14 mouse cellular contexts compared by ENCODE assay signal in genomic region chr16:95057596-95057995, GRCm38 (mm10).
DNase-seq lines count a peak whose midpoint lies in the region; ATAC-seq lines count a peak whose summit lies in the region.
"Had no signal": no experiment of that assay in that cellular context is flagged by ENCODE, and none has a peak within 500 bp of the region (broad histone marks: within the 10 kb centered on the region; RNA-seq: fewer than 3 reads in every experiment).

No protein-coding gene starts in this region.

- ATAC-seq in activated CD4-positive, CD25-positive, alpha-beta regulatory T cell, adult 4 months, result no peak
- ATAC-seq: forebrain, embryonic 13.5 days; intestine, embryonic 15.5 days had no signal

- DNase-seq in kidney, postnatal 4 days, result peak; percentile 40 to 47
- DNase-seq in kidney, adult 18-20 months, result no peak
- peak; percentile 54 for DNase-seq in NIH3T3 (ENCODE audit: low read depth)
- DNase-seq in embryo, embryonic 11.5 days (ENCODE audit: low read depth, low spot score), result peak; percentile 19
- DNase-seq in mesoderm, embryonic 11.5 days (ENCODE audit: low read depth, low spot score), result peak; percentile 57
- DNase-seq in right cerebral cortex, postnatal 4 days, result no peak
- DNase-seq: cerebellum, adult 11-12 months; gastrocnemius, adult 2 months; heart, adult 18-20 months; right cerebral cortex, postnatal 14 days; thymus, adult 2 months had no signal

Comparison
In these comparisons a context has a peak if more than half of its experiments do, and no peak if none do; other contexts are left out.
1. DNase-seq: peak in kidney, postnatal 4 days (2 of 2), NIH3T3 (single experiment), embryo, embryonic 11.5 days (single experiment) and mesoderm, embryonic 11.5 days (single experiment); none in kidney, adult 18-20 months (single experiment) and right cerebral cortex, postnatal 4 days (single experiment).